Mouse (Mus musculus) retina, postnatal 7 days (tissue): ENCODE measurements around the gene Oasl1.
"Not testable (repeated sequence)": the region's sequence is repeated elsewhere in the genome, so short reads cannot be mapped to it uniquely, and the experiment has no call there.

Source experiments
- DNase-seq: peaks from one replicate; pipeline ENCODE4 v3.0.0-alpha.2; 2012; ENCODE audit warnings: low read depth, low spot score

Gene Oasl1

DNA sequence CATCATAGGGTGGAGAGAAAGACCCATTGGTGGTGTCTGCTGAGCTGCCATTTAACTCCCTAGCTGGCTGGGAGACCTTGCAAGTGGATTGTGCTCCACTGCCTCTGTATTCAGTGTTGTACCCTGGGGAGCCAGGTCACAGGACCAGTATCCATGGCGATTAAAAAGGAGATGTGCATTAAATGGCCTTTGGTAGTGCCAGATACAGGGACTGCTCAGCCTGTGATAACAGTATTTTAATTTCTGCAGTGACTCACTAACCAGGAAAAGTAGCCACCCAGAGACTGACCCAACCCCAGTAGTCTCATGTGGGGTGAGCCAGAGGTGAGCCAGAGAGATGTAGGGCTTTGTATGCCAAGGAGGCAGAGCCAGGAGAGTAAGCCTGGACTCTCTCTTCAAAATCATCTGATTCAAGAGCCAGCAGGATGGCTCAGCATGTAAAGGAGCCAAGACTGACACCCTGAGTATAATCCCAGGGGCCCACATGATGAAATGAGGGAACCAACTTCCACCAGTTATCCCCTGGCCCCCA lies 3.2 kb downstream of the Oasl1 start:
- DNase-seq: no peak

DNA sequence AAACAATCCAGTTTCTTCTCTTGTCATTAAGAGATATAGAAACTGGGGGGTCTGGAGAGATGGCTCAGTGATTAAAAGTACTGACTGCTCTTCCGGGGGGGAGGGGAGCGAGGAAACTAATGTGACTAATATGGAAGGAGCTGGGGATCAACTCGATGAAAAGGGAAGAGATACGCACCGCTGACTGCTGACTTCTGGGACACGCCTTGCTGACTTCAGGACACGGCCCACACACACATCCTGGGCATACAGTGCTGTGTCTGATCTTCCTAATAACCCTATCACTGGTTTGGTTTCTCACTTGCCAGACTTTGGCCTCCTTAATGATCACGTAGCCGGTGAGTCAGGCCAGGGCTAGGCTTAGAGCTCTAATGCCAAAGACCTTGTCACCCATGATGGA lies 3.7 kb downstream of the Oasl1 start:
- no peak for DNase-seq

DNA sequence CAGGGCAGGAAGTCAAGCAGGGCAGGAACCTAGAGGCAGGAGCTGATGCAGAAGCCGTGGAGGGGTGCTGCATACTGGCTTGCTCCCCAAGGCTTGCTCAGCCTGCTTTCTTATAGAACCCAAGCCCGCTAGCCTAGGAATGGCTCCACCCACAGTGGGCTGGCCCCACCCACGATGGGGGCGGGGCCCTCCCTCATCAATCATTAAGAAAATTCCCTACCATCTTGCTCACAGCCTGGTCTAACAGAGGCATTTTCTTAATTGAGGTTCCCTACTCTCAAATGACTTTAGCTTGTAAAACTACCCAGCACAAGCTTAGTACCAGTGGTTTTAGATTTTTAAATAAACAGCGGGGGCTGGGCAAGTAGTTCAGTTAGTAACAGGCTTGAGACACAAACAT lies 8.6 kb downstream of the Oasl1 start:
- no peak for DNase-seq

DNA sequence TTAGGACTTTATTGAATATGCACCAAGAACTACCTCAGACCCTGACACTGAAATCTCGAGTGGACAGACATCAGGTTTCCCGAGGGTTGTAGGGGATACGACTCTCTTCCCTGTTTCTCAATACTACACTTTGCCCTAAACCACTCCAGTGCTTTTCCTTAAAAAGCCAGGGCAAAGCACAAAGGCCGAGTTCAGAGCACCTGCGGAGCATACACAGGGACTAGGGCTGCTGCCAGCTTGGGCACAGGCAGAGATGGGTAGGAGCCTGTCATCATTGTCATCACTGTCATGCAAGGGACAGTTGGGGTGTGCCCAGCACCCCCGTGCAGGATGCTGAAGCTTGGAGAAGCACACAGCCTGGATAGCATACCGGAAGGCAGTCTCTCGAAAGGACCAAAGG lies 10.2 kb downstream of the Oasl1 start:
- DNase-seq: no peak

DNA sequence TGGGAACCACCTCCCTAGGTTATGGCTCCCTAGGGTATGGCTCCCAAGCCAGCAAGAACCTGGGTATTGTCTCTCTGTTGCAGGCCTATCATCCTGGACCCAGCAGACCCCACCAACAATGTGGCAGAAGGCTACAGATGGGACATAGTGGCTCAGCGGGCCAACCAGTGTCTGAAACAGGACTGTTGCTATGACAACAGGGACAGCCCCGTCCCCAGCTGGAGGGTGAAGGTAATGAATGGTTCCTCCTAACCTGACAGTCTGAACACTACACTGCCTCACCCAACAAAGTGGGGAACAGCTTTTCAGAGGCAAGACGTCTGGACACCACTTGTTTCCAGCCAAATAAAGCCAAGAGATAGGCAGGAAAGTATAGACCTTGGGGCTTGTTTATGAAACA lies 12.8 kb downstream of the Oasl1 start:
- no peak for DNase-seq

DNA sequence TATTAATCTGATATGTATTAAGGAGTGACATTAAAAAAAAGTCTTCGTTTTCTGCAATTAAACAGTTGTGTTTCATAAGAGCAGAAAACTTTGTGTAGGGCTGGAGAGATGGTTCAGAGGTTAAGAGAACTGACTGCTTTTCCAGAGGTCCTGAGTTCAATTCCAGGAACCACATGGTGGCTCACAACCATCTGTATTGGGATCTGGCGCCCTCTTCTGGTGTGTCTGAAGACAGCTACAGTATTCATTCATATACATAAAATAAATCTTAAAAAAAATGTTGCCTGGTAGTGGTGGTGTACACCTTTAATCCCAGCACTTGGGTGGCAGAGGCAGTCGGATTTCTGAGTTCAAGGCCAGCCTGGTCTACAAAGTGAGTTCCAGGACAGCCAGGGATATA lies 18.1 kb downstream of the Oasl1 start:
- DNase-seq: not testable (repeated sequence)

DNA sequence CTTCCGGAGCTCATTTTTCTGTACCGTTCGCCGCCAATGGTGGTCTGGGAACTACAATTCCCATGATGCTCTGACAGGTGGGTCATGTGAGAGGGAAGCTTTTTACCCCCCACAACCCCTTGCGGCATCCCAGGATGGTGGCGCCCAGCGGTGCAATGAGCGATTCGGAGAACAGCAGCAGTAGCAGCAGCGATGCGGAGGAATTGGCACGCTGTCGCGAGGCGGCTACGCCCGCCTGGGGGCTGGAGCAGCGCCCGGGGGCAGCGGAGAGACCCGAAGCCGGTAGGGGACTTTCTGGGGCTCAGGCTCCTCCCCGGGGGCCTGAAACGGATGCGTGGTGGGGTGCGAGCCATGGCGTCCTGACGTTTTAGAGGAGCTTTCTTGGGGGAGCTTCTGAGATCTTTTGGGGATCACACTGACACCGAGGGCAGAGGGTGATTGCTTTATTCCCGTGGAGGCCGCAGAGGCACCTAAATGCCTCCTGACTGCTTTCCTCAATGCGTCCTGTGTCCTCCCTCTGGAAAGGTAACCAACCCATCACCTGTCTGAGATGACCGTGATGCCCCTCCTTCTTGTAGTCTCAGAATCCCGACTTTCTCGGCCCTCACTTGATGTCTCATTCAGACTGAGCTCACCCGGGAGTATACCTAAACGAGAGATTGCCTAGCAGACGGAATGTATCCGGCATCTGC lies 19.2 kb downstream of the Oasl1 start, which contains the start of gene 2210016L21Rik:
Gene 2210016L21Rik, plus strand, starts transcription at position 85 of the 692 bp plus-strand sequence.
- DNase-seq: peak; percentile 77

DNA sequence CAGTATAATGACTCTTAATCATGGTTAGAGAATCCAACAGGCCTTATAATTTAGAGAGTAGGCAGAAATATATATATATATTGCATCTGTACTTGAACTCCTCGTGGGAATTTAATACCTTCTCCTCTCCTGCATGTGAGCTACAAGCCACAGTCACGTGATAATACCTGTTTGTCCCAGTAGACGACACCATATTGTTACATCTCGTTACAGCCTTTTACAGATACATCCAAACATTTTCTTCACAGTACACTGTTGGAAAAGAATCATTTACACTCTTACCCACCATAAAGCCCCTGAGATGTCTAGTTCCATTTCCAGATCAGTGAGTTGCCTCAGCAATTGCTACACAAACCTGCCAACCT lies 19.7 kb downstream of the Oasl1 start:
- DNase-seq: no peak

DNA sequence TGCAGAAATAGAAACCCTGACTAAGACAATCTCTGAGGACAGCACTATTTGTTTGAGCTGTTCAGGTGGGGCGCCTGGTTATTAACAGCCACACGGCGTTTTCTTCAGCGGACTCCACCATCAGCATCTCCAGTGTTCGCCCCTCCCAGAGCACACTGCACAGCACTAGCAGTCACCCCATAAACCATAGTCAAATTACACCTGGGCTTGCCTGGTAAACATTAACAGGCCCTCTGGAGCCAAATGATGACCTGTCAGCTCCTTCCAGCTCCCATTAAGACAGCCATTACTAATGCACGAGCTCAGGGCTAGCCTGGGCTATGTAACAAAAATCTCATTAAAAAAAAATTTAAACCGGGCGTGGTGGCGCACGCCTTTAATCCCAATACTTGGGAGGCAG lies 22.0 kb downstream of the Oasl1 start:
- DNase-seq: no peak

DNA sequence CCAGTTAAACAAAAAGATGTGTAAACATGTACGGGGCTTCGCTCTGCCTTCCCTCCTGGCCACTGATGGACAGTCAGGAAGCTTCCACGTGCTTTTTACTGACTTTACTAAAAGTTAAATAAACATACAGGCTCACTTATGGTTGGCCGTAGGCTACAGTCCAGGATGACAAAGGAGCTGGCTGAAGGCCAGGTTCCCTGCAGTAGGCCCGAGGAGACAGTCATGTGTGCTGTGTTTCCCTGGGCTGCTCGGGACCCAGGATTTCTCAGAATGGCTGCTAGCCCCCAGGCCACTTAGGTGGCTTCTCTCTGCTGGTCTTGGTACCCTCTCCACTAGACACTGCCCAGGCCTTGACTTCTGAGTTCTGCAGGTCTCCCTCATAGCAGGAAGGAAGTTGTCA lies 25.9 kb downstream of the Oasl1 start:
- no peak for DNase-seq

DNA sequence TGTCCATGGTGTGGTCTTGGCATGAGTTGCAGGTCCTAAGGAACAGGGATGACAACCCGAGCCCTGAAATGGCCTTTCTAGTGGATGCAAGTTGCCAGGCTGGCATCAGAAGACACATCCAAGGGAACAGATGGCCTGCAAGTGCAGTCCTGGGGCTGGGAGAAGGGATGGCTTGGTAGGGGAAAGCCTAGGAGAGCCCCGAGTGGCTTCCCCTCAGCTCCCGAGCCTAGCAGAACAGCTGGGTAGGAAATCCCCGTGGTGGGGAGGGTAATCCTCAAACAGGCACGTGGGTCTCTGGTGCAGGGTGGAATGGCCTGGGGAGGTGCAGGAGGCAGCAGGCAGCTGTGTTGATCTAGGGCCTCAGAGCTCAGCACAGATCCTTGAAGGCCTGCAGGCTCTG lies 26.3 kb downstream of the Oasl1 start:
- peak; percentile 33 for DNase-seq

DNA sequence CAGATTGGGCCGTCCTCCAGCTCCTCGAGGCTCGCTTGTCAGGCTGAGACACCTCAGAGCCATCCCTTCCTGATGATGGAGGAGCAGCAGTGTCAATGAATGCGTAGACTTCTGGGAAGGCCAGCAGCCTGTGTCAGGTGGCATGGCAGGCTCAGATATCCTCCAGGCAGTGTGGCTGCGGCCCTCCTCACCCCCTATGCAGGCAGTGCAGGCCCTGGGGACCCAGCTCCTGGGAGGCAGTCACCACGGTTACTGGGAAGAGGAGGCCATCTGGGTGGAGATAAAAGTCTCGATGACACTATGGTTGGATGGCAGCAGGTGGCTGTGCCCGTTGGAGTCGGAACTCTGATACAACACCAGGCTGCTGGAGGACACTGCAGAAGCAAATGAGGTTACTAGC lies 26.8 kb downstream of the Oasl1 start:
- no peak for DNase-seq

DNA sequence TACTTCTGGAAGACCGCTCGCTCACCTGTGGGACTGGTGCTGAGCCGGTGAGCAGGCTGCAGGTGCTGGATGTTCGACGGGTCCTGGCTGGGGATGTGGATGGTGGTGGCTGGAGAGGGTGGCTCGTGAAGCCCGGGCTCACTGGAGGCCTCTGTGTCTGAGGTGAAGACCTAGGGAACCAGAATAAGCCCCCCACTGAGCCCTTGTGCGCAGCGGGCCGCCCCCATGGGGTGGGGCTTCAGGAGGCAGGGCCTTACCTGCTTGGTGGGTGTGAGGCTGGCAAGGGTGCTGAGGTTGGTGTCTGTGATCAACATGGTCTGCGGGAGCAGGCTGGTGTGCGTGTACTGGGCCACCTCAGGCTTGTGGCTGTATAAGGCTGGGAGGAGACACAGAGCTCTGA lies 27.6 kb downstream of the Oasl1 start:
- no peak for DNase-seq

DNA sequence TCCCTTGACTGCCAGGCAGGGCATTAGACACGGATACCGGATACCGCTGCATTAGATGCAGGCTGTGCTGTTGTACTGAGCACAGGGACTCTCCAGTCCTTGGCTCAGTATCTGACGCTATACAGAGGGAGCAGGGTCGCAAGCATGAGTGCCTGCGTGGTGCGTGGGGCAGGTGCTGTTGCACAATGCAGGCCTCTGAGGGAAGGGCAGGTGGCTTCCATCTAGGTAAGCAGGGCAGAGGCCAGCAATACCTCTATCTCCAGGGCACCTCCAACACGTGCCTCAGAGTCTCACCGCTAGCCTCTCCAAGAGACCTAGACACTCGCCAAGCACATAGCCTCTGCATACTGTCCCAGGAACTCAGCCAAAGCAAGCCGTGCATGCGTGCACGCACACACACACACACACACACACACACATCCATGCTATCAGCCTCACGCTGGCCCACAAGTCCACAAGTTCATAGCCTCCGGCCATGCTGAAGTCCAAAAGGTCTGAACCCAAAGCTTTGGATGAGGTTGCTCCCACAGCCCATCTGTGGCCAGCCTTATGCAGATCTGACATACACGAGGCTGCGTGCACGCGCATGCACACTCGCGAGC lies 28.3 kb downstream of the Oasl1 start:
- DNase-seq: no peak

DNA sequence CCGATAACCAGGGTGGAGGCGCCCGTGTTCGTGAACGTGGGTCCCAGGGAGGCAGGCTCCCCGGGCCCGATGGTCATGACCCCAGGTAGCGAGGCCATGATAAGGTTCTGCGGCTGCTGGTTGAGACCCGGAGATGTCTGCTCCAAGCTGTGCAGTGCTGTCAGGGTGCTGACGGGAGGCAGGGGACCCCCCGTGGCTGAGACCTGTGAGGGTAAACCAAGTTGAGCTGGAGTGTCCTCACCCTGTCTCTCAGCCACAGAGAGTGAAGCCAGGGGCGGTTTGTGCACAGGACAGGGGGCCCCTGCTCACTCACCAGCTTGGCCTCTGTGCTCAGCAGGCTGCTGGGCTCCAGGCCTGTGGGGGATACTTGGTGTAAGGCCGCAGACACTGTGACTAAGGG lies 30.3 kb downstream of the Oasl1 start:
- DNase-seq: no peak

DNA sequence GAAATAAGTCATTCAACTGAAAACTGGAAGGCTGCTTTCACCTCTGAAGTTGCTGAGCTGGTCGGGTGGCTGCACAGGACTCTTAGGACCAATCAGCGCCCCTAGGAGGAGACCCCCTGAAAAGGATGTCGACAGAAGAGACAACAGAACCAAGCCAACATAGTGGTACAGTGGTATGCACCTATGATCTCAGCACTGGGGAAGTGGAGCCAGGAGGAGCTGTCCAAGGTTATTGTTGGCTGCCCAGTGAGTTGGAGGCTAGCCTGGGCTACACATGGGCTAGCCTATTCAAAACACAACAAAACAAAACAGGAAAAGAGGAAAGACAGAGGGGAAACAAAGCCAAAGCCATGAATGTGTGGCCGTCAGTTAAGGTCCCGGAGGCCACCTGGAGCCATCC lies 35.0 kb downstream of the Oasl1 start:
- no peak for DNase-seq

DNA sequence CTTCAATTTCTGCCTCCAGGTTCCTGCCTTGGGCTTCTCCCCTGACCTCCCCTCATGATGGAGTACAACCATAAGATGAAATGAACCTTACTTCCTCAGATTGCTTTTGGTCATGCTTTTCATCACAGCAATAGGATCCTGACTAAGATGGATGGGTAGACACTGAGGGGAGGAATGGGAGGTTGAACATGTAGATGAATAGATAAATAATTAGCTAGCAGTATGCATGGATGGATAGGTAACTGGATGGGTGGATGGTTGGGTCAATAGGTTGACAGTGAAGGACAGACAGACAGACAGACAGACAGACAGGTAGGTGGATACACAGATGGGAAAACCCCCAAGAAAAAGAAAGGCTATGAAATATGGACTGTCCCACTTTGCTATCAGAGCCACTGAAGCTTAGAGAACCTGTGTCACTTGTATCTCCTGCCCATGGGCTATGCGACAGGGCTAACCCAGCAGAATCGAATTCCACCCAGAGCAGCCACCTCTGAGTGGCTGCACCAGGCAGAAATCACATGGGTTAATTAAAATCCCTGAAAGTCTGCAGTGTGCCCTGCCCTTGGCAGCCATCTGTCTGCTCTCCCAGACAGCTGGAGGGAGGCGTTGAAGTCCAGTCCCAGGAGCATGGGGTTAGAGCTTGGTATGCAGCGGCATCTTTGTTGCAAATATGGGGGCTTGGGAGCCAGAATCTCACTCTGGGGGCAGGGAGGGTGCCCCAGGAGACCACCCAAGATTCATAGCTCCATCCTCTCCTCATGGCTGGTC lies 38.7 kb downstream of the Oasl1 start:
- no peak for DNase-seq

DNA sequence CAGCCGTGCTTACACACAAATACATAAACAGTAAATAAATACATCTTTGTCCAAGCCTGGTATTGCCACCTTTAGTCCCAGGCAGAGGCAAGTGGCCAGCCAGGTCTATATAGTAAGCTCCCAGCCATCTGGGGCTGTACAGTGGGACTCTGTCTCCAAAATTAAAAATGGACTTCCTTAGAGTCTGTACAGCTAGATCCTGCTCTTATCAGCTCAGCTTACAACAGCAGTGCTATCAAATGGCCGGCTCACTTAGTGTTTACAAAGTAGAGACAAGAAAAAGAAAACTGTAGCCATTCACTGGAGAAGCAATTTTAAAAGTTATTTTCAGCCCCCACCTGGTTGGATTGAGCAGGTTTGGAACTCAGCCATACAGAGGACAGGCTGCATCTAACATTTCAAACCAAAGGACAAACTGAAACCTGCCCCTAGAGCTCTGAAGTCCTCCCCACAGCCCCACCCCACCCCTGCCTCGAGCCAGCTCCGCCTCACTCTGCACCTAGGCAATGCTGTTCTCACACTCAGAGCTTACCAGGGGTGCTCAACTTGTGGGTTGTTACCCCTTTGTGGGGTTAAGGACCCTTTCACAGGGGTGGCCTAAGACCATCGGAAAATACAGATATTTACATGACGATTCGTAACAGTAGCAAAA lies 41.4 kb downstream of the Oasl1 start:
- DNase-seq: no peak

DNA sequence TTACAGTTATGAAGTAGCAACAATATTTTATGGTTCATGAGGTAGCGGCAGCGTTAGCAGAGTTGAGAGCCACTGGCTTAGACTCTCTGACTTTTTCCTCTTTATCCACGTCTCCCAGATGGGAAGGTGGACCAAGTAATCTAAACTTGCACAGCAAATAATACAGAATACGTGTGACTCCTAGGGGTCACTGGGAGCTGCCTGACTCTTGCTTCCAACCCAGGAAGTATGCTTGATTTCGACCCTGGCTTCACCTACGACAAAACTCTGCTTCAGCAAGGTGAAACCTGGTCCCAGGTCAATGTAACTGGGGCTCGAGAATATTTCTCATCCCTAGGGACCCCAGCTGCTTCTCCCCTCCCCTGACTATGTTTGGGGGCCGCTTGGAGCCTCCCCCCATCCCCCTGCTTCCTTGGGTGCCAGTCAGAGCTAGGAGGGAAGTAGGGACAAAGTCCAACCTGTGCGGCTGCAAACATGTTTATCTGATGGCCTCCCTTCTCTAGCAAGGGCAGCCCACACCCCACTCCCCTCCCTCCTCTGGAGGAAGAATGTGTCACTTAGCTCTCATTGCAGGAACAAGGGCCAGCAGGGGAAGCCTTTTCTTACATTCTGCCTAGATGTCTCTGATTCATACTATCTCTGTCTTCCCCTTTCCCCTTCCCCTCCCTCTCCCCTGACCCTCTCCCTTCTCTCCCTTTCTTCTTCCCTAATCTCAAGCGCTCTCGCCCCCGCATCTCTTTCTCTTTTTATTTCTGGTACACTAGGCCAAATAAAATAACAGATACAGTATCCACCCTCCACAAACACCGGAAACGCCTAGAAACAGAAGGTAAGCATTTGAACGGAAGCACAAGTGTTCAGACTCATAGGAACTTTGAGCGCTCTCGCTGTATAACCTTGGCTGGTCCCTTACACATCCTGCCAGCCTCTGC lies 42.2 kb downstream of the Oasl1 start:
- no peak for DNase-seq

DNA sequence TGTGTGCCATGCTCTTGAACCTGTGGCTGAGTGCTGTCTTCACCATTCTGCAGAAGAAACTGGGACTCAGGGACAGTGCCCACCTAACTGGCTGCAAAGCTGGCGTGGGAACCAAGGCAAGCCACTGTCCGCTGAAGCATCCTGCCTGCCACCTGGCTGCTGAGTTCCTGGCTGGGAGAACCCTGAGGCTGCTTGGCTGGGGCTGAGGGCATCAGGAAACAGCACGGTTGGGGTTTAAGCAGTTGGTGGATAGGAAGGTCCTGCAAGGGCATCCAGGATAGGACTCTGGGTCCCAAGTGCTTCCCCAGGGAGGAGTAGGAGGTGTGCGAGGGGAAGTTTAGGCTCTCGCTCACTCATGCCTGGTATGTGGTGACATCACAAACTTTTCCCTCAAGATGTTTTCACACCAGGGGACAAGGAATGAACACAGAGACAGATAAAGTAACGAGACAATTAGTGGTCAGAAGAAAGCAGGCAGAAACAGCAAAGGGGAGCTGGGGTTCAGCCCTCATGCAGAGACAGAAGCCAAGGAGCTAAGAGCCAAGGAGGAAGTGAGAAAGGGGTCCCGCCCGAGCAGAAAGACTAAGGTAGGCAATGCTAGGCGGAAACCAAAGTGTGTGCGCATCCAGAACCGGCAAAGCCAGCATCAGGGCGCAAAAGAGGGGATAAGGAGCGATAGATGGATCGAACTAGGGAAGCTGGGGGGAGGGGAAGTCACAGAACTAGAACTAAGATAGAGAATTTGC lies 44.7 kb downstream of the Oasl1 start:
- DNase-seq: no peak
